Mouse (Mus musculus): ENCODE data around the gene Herc4.
"Not testable (repeated sequence)": the region's sequence is repeated elsewhere in the genome, so short reads cannot be mapped to it uniquely, and the experiment has no call there.

The Herc4 gene

DNA sequence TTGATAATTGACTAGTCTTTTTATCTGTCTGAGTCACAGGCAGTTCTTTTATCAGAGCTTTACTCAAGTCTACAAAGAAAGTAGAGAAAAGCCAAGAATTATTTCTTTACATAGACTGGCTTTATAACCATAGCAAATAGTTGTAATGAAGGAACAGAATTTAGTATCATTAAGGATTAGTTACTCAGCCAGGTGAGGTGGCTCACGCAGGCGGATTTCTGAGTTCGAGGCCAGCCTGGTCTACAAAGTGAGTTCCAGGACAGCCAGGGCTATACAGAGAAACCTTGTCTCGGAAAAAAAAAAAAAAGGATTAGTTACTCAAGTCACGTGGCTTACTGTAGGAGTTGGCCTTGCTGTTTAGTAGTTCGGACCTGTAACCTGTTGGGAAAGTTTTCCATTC lies 4.8 kb downstream of the Herc4 start:
- no peak for DNase-seq (ENCODE audit: low read depth)

DNA sequence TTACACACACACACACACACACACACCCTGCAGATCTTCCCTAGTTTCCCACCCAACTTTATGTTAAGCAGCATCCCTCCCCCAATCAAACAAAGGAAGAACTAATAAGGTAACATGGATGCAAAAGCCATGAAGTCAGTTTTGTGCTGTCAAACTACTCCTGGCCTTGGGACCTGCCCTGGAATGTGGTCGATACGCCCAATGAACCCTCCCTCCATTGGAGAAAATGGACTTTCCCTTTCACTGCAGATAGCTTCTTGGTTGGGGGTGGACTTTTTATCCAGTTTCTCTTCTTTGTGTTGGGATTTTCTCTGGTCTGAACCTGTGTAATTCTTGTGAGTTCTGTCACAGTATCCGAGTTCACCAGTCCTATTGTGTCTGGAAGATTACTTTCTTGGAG lies 15.1 kb downstream of the Herc4 start:
- DNase-seq (ENCODE audit: low read depth) = no peak

DNA sequence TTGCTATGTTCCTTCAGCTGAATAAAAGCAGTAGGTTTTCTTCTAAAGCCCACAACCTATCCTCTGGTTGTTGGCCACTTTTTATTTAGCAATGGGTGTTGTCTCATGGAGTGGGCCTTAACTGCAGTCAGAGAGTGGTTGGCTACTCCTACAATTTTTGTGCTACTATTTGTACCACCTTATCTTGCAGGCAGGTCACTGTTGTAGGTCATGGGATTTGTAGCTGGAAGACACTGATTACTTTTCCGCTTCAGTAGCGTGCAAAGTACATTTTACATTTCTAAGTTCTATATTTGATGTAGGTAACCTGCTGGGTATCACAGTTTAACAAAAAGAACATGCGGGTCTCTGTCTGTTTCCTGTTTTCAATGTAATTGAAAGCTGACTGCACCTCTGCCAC lies 15.7 kb downstream of the Herc4 start:
- no peak for DNase-seq (ENCODE audit: low read depth)

DNA sequence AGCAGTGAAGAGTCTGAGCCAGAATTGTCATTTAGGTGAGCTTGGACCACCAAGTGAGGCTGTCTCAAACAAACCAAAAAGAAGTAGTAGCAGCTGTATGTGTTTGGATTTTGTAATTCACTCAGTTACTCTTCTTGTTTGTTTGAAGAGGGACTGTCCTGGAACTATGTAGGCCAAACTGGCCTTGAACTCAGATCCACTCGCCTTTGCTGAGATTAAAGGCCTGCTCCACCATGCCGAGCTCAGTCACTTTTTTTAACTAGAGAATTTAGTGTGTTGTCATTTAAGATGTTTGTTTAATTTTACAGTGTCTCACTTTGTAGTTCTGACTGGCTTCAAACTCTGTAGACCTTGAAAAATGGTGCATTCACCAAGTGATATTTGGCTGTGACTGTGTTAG lies 24.3 kb downstream of the Herc4 start:
- no peak for DNase-seq (ENCODE audit: low read depth)

DNA sequence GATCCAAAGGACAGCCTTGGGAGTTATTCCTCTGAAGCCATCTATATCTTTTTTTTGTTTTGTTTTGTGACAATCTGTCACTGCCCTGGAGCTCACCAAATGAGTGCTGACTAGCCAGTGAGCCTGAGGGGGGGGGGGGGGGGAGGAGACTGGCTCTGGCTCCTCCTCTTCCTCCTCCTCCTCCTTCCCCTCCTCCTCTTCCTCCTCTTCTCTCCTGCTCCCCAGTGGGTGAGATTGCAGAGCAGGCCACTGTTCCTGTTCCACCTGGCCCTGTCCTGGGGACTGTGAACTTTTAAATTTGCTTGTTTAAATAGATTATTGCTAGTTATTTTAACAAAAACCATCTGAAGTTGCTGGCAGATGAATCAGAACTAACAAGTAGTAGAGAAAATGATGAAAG lies 28.8 kb downstream of the Herc4 start:
- DNase-seq (ENCODE audit: low read depth) = no peak

DNA sequence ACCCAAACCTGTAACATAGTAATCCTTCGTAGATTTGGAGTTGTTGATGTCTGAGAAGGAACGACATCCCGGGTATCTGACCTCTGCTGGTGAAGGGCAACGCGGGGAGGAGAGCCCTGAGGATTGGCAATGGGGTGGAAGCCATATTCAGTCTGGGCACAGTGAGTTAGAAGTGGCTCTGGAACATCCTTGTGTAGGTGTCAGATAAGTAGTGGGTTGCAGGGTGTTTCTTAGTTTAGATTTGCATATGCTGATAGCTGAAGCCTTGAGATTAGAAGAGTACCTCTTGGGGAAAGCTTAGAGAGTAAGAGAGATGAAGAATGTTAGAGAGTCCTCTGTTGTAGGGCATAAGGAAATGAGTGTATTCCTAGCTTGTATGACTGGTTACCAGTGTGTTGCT lies 29.3 kb downstream of the Herc4 start:
- DNase-seq (ENCODE audit: low read depth) = no peak

DNA sequence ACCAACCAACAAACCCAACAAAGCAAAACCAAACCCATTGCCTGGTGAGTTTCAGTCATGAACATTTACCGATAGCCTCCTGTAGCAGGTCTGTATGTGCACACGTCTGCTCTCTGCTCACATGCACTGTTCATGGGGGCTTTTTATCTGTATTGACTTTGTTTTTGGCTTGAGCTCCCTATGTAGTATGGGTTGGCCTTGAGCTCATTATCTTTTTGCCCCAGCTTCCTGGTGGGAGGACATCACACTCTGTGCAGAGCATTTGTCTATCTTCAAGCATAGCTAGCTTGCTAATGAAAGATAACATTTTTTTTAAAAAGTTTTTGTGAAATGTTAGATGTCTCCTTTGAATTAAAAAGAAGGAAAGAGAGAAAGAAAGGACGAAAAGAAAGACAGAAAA lies 33.4 kb downstream of the Herc4 start:
- no peak for DNase-seq (ENCODE audit: low read depth)

DNA sequence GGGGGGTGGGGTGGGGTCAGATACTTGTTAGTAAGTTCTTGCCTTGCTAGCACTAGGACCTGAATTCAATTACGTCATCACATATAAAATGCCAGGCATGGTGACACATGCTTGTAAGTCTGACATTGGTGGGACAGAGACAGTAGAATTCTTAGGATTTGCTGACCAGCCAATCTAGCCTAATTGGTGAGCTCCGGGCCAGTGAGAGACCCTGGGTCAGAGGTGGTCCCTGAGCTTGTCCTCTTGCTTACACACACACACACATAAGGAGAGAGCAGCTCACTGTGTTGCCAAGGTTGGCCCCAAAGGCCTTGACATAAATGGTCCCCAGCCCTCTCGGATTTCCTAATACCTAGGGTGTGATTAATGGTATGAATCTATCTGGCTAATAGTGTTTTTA lies 36.2 kb downstream of the Herc4 start:
- DNase-seq (ENCODE audit: low read depth) = no peak

DNA sequence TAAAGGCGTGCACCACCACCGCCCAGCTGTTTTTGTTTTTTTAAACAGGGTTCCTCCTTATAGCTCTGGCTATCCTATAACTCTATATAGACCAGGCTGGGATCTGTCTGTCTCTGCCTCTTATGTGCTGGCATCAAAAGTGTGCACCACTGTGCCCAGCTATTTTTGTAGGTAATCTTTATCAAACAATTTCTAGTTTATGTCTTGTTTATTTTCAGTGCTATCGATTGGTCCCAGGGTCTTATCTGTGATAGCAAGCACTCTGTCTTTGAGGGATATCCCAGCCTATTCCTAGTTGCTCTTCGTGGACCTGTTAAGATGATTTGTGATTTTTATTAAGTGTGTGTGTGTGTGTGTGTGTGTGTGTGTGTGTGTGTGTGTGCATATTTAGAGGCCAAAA lies 38.8 kb downstream of the Herc4 start:
- no peak for DNase-seq (ENCODE audit: low read depth)

DNA sequence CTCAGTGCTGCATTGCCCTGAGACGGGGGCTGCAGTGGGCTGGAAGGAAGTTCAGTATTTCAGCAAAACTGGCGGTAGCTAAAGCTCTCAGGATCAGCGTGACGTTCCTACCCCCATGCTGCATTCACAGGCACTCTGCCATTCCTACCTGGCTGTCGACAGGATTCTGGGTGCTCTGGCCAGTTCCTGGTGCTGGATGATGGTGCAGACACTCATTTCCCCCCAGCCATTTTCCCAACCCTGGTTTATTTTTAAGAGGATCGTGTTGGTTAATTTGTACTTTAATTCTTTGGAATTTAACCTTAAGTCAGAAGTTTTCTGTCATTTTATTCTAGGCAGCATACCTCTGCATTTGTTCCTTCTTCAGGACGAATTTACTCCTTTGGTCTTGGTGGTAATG lies 39.2 kb downstream of the Herc4 start:
- DNase-seq (ENCODE audit: low read depth) = no peak

DNA sequence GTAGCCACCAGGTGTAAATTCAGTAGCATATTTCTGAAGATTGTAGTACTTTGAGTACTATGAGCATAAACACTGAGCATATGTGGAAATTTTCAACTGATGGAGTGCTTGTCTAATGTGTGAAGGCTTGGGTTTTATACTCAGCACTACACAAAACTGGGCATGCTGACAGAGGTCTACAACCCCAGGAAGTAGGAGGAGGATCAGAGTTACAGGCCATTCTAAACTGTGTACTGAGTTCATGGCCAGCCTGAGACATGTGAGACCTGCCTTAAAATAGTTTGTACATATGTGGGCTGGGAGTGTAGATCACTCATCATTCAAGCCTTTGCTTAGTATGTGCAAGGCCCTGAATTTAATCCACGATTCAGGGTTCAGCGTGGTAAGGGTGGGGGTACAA lies 58.7 kb downstream of the Herc4 start:
- no peak for DNase-seq (ENCODE audit: low read depth)

DNA sequence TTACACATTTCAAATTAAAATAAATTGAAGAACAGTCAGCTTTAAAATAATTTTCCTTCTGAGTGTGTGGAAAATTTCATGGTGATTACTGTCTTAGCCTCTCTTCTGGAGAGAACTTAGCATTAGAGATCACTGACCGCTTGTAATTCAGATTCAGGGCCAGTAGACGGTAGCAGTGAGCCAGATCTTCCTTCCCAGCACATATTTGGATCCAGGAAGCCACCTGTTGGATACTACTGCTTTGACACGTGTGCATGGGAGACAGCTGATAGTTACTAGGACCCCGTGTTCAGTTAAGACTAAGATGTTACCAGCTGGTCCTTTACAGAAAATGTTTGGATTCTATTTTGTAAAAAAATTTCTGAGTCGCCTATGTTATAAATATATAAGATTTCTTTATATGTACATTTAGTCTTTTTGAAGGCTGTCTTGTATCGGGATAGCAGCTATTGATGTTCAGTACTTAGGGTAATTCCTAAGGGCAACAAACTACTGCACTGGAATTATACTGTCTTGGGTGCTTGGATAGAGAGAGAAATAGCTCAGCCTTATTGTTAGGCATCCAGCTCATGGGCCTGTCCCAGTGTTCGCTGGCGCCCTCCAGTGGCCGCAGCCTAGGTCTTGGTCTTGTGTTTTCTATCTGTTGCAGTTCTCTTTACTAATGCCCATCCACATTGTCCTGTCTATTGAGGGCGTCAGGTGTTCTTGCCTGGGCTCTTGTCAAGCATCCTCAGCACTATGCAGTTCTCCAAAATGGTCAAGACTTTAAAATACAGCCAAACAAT lies 65.2 kb downstream of the Herc4 start:
- peak; percentile 40 for DNase-seq (ENCODE audit: low read depth)

DNA sequence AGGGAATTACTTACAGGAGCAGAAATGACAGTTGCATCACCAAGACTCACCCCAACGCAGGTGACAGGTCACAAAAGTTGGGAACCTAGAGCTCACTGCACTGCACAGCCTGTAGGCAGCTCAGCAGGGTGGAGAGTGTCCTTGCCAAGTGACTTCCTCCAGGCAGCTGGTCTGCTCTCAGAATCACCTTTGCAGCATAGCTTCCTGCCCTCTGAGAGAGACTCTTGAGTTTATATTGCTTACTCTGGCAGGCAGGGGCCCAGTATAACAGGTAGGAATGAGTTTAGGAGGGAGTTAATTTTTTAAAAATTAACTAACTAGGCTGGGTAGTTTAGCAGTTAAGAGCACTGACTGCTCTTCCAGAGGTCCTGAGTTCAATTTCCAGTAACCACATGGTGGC lies 70.1 kb downstream of the Herc4 start:
- DNase-seq (ENCODE audit: low read depth) = no peak

DNA sequence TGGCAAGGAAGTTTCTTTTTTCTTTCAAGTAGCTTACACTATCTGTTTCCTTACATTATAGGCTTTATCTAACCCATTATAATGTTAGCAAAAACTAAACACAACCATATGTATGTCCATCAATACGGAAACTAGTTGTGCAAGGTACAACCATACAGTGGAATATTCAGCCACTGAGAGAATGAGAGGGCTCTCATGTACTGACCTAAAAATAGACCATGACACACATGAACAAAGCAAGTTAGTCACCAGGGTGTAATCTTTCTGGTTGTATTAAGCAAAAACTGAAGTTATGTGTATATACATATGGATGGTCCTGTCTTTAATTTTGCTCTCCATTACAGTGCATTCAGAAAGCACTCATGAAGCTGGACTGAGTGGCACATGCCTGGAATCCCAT lies 83.5 kb downstream of the Herc4 start:
- DNase-seq (ENCODE audit: low read depth) = no peak

DNA sequence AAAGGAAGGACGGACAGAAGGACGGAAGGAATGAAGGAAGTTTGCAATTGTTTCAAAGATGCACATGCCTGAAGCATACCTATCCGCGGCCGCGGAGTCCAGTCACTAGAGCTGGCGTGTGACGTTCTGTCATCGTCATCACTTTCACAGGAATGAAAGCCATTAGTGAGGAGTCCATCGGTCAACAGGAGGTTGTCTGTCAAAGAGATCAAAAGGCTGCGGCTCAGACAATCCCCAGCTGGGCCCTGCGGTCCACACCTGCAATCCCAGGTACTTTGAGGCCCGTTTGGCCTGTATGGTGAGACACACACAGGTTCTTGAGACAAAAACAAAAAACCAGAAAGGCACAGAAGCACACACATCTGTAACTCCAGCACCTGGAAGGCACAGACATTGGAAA lies 93.3 kb downstream of the Herc4 start:
- no peak for DNase-seq (ENCODE audit: low read depth)

DNA sequence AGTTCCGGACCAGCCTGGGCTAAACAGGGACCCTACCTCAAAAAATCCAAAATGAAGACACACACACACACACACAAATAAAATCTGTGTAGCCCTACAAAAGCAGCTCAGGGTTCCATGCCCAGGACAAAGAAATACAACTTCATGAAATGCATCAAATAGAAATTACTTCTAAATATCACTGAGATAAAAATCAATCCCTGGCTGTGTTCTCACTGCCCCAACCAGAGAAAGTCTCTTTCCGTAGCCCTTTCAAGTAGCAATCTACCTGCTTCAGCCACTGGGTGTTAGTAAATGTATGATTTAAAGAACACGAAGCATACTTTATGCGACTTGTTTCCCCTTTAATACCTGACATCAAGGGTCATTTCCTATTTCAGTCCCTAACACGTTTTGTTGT lies 93.7 kb downstream of the Herc4 start:
- no peak for DNase-seq (ENCODE audit: low read depth)

DNA sequence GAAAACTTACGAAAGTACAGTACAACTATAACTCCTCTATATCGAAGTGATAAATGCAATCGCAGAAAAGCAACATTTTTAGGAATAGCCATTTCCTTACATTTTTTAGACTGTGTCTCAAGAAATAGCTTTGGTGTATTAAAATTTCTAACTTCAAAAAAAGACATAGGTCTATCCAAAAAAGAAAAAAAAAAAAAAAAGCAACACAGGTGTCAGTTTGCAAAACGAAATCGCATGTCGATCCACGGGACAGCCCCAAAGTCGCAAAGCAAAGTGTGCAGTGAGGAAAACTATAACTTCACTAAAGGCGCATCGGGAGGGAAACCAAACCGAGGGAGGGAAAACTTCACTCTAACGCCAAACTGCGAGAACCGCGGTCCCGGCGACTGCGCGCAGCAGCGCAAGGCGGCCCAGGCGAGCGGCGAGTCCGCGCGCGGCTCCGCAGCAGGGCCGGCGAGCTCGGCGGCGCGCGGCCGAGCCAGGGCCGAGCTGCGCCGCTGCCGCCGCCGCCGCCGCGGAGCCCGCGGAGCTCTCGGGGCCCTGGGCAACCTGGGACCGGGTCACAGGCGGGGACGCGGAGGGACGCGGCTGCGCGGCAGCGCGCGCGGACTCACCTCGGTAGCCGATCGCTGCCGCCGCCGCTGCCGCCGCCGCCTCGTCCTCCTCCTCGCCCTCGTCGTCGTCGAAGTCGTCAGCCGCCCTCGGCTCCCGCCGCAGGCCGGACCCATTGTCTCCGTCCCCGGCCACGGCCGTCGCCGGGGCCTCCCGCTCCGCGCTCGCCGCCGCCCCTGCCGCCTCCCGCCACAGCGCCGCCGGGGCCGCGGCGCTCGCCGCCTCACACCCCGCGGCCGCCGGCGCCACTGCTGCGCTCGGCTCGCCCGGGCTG lies 94.6 kb downstream of the Herc4 start:
- DNase-seq (ENCODE audit: low read depth) = peak; percentile 6

DNA sequence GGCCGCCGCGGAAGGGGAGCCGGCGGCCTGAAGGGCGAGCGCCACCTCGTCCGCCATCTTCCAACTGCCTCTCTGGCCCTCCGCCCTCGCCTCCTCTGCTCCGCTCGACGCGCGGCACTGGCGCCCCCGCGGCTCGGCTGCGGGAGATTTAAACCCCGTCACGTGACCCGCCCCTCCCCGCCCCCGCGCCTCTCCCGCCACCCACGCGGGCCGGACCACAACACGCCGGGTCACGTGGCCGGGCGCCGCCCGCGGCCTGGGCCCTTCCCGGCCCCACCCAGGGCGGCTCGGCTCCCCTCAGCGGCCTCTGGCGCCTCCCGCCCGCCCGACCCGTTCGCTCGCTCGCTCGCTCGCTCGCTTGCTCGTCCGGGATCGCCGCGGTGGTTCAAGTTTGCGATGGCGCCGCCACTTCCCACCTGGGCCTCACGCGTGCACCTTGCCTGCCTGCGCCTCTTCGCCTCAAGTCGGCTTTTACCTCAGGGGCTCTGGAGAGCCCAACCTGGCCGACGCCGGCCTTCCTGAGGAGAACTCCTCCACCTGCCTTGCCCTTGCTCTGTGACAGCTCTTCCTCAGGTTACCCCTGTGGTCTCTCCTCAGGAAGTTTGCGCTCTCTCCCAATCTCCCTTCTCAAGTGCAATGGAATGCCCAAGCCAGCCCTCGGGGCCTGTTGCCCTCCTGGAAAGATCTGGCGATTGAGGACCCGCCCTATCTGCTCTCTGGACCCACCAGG lies 95.5 kb downstream of the Herc4 start:
- peak; percentile 29 for DNase-seq (ENCODE audit: low read depth)

DNA sequence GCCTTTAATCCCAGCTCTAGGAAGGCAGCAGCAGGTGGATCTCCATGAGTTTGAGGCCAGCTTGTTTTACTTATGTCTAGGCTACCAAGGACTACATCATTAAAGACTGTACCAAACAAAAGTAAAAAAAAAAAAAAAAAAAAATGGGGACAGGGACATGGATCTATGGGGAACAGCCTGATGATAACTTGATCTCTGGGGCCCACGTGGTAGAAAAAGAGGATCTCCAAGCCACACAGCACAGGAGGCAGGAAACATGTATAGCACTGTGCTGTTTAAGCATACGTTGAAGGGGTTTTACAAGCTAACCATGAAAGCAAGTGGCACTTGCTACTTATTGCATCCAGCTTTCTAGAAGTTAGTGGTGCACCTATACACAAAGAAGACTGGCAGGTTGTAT lies 97.7 kb downstream of the Herc4 start:
- no peak for DNase-seq (ENCODE audit: low read depth)

DNA sequence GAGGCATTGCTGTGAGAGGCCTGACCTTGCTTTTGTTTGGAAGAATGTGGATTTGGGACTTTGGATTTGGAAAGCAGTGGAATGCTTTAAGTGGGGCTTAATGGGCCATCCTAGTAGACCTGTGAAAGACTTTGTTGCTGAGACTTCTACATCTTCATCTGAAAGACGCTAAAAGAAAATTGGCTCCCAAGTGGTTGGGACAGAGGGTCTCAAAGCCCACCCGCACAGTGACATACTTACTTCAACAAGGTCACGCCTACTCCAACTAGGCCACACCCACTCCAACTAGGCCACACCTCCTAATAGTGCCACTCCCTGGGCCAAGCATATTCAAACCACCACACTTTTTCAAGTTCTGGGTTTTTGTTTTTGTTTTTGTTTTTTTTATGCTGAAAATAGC lies 101.1 kb downstream of the Herc4 start:
- no peak for DNase-seq (ENCODE audit: low read depth)

DNA sequence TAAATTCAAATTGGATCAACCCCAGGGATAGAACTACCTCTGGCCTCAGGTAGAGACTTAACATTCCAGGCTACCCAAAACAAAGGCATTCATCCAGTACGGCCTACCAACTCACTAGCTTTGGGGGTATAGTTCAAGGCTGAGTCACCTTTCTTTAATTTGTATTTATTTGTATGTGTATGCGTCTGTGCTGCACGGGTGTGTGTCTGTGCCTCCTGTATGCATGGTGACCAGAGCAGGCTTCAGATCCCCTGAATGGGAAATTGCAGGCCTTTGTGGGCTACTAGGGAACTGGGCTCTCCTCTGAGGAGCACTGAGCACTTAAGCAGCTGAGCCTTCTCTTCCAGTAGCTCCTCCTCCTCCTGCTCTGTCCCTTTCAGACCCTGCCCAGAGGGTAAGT lies 104.7 kb downstream of the Herc4 start:
- DNase-seq (ENCODE audit: low read depth) = no peak

DNA sequence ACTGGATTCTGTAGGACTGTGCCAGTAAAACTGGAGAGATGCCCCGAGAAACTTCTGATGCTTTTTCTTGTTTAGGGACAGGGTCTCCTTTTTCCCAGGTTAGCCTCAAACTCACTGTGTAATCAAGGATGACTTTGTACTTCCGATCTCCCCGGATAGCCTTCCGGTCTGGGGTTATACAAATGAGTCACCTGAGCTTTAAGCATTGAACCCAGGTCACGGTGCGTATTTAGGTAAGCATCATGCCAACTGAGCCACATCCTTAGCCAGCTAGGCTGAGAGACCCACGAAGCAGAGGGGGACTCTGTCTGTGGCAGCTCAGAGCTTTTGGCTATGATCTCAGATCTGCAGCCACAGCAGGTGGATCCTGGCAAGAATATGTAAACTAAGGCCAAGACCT lies 107.1 kb downstream of the Herc4 start:
- no peak for DNase-seq (ENCODE audit: low read depth)

DNA sequence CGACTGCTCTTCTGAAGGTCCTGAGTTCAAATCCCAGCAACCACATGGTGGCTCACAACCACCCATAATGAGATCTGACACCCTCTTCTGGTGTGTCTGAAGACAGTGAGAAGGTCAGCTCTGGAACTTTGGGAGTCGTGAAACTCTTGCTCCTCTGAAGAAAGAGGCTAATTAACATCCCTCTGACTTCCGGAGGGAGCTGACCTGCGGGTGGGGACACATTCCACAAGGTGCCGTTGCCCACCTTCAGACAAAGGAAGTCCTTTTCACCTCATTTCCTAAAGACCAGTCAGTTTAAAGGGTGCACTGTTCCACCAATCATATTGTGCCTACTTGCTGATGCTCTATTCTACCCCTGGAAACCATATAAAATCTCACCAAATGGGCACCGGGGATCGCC lies 107.5 kb downstream of the Herc4 start:
- DNase-seq (ENCODE audit: low read depth) = not testable (repeated sequence)

Data from fibroblast of lung, adult 2 months (primary cell).